Mouse (Mus musculus) thymus, postnatal 14 days (tissue): Measurements from ENCODE around the gene Agtr1b.

ENCODE experiments used
- DNase-seq: peaks from one replicate; pipeline ENCODE4 v3.0.0; 2021

Agtr1b gene

DNA sequence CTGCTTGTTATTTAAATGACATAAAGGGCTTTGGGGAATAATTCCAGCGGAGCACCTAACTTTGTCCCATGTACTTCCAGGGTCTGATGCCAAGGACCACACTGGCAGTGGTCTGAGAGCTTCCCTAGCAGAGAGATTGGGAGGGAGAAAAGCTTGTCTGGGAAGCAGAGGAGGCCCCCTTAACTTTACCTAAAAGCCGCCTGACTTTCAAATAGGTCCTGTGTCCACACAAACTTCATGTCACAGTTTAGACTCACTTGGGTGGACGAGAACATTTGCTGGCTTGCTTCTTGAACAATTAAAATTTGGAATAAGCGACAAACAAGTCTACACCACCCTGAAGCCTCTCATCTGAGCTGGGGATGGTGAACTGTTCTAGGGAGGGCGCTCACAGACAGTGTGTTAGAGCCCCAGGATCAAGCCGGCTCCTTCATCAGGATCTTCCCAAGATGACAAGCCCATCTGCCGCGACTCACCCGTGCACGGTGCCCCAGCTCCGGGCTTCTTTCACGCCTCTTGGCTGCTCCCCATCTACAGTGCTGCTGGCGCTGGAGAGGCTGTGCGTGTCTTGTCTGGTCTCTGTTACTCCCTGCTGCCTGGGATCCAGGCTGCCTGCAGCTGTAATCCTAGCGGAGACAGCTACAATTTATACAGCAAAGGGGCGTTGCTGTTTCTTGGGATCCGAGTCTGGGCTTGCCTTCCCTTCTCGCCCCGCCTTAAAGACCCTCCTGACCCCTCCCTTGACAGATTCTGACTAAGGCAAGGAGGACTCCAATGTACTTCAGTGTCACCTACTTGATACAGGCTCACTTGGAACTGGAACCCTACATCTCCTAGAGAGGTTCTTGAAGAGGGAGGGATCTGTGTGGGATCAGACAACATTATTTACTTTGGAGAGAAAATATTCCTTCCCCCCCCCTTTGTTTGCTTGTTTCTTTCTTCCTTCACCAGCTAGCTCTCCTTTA is at the start of gene Agtr1b:
Gene Agtr1b, minus strand, starts transcription at position 620 of the 965 bp plus-strand sequence.
- DNase-seq, result no peak

- DNase-seq, result no peak
Observed at GRCm38 (mm10) chr3:20353598-20353997, 13.4 kb downstream of the Agtr1b start.

DNA sequence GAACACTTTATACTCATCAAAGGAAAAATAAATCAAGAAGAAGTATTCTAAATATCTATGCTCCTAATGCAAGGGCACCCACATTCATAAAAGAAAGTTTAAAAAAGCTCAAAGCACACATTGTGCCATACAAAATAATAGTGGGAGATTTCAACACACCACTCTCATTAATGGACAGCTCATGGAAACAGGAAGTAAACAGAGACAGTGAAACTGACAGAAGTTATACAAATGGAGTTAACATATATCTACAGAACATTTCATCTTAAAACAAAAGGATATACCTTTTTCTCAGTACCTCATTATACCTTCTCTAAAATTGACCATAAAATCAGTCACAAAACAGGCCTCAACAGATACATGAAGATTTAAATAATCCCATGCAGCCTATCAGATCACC is 18.8 kb downstream of the Agtr1b start:
- DNase-seq, result no peak

GRCm38 (mm10) chr3:20340402-20340801 is 26.6 kb downstream of the Agtr1b start:
- DNase-seq, result no peak

DNA sequence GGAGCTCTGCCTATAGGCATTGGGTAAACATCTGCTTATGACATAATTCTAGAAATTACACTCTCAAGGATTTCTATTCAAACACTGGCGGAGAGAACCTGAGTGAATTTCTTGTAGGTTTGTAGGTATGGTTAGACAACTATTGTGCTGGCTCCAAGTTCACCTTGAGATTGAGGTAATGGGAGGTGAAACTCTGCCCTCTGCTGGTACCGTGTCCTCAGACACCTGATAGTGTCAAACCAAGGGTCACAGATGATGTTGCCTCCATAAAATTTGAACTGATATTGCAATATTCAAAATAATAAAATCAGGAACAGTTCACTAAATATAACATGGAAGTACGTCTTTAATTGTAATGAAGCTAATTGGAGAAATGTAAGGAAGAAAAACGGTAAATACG is 32.3 kb downstream of the Agtr1b start:
- peak; percentile 32 for DNase-seq

DNA sequence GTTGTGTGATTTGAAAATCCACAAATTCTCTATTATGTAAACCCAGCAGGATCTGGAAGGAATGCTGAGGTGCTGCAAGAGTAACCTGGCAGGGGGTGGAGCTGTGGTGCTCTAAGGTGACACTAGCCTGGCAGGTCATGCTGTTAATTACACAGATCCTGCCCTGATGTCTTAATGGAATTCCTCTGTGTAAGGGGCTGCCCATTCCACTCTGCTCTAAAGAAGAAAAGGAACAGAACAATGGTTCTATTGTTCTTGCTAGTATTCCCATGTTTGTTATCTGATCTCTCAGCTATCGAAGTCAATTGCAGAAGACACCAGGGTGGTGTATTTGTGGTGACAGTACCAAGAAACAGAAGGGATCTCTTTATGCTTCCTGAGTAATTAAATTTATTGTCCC is 49.7 kb downstream of the Agtr1b start:
- no peak for DNase-seq

DNA sequence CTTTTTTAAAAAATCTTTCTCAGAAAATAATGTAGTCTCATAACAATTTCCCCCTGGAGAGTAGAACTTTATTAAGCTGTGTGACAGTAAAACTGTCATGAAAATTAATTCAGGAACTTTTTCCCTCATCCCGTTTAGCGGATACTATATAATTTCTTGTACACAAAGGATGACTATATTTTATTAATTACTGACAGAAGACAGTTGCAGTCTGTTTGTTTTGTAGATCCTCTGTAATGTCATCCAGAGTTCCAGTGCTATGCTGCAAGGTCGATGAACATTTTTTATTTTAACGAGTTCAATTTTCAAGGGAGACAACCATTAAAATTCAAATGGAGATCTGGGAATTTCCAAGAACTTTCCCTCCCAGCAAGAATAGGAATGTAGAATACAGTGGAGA is 57.8 kb downstream of the Agtr1b start:
- no peak for DNase-seq

- DNase-seq, result no peak
Observed at GRCm38 (mm10) chr3:20307256-20307655, 59.7 kb downstream of the Agtr1b start.

- DNase-seq, result peak; percentile 13
Observed at GRCm38 (mm10) chr3:20304758-20305352, 62.1 kb downstream of the Agtr1b start.

DNA sequence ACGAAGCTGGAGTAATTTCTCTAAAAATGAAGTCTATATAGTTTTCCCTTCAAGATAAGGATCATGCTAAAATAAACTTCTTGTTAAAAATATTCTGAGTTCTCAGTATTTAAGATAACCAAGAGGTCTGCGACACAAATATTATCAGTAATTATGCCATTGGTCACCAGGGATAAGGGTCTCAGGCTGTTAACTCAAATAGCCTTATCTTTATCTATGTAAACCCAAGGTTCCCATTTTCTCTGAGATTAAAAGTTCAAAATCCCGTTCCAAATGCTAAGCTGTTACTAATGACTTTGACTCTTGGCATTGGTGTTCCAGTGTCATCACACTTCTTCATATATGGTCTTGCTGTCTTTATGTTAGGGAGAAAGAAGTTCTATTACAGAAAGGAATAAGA is 71.4 kb downstream of the Agtr1b start:
- DNase-seq, result no peak

DNA sequence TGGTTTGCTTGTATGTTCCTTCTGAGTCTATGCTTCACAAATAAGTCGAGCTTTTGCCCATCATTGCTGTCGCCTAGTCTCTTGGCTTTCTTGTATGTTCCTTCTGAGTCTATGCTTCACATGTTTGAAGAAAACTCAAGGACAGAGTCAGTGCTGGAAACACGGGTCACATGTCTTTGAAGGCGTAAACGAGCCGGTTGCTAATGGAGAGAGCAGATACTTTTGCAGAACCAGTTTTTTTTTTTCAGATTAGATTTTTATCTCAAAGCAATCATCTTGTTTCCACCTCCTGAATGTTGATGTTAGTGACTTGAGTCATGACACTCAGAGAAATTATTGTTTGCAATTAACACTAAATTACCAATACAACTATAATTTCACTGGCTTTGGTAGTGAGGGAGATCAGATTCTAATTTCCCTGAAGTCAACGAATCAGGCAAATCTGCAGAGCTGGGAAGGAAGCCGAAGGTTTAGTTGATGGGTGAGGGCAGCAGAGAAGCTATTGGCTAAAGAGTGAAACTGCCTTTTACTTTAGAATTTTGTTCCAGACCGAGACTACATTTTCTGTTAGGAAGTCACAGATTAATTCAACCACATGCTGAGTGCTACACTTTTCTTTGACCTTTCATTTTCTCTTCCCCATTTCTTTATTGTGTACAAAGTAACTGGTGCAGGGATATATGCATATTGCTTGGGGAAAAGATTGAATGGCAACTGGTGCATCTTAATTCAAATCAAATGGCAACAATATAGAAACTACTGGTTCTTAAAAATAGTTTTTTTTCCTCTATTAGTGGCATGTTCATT is 72.2 kb downstream of the Agtr1b start:
- no peak for DNase-seq

- DNase-seq, result no peak
Observed at GRCm38 (mm10) chr3:20291370-20291769, 75.6 kb downstream of the Agtr1b start.

- no peak for DNase-seq
Observed at GRCm38 (mm10) chr3:20288761-20289160, 78.2 kb downstream of the Agtr1b start.

DNA sequence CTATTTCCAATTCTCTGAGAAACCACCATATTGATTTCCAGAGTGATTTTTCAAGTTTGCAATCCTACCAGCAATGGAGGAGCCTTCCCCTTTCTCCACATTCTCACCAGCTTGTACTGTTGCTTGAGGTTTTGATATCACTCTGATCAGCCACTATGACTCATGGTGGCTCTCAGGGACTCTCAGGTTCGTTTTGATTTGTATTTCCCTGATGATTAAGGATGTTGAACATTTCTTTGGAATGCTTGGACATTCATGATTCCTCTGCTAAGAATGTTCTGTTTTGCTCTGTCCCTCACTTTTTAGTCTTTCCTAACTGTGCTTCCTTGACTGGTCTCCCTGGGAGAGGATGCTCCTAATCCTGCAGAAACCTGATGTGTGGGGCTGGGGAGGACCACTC is 85.2 kb downstream of the Agtr1b start:
- no peak for DNase-seq

DNA sequence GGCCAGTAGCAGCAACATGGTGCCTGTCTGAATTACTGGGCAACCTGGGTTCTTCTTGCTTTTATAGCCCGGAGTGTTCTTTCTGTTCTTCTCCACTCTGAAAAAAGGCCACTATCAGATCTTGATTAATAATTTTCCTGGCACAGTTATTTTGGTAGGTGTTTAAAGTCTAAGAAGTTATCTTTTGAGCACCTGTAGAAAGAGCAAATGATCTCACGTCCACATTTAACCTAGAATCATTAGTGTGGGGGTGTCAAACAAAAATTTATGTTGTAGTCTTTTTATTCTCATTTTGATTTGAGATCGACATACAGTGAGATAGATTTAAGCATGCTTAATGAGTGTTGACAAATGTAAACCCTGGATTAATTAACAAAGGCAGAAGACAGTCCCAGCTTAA is 91.3 kb downstream of the Agtr1b start, which contains the start of gene Cpb1:
Gene Cpb1, minus strand, starts transcription at position 101 of the 400 bp plus-strand sequence.
- no peak for DNase-seq
